Mouse (Mus musculus) heart, adult 2 months (tissue): ENCODE data around the gene Cox4i2. TPM values are rescaled to one million over a fixed set of nuclear protein-coding genes. Genes with fewer than 3 reads are reported as not detected.
A peak's percentile ranks its signal among the peaks of the same experiment; 100 is the strongest.

Experiments used
- DNase-seq, 2 experiments: peaks; one replicate each; pipeline ENCODE4 v3.0.0; 2021
- H3K27ac ChIP-seq: fragments of 200-600 bp; 2 replicates; pipeline ENCODE4 v1.8.1; 2022
- H3K27me3 ChIP-seq: fragments of 200-500 bp; 2 replicates; pipeline ENCODE4 v1.6.1; 2012; ENCODE audit warnings: mild to moderate bottlenecking, low read length, inconsistent platforms, mixed read lengths; ENCODE audit not compliant: control insufficient read depth, insufficient read depth
- H3K36me3 ChIP-seq: fragments of 200-500 bp; 2 replicates; pipeline ENCODE4 v1.6.1; 2012; ENCODE audit warnings: low read length, inconsistent platforms; ENCODE audit not compliant: control insufficient read depth, insufficient read depth
- H3K4me1 ChIP-seq: fragments of 200-500 bp; 2 replicates; pipeline ENCODE4 v1.6.1; 2011; ENCODE audit warnings: low read length; ENCODE audit not compliant: control insufficient read depth, insufficient read depth
- H3K4me3 ChIP-seq: fragments of 200-600 bp; 2 replicates; pipeline ENCODE4 v1.8.1; 2022
- H3K79me2 ChIP-seq: fragments of 200-500 bp; replicated peaks from 2 replicates; pipeline ENCODE4 v1.6.1; 2012; ENCODE audit warnings: mild to moderate bottlenecking, inconsistent platforms, low read length, moderate library complexity, mixed read lengths; ENCODE audit not compliant: control insufficient read depth, insufficient read depth
- H3K9ac ChIP-seq: fragments of 200-500 bp; 2 replicates; pipeline ENCODE4 v1.6.1; 2012; ENCODE audit warnings: low read depth, mild to moderate bottlenecking, control low read depth, inconsistent platforms, low read length, mixed read lengths
- CTCF ChIP-seq: fragments of 200-600 bp; IDR thresholded peaks from 2 replicates; pipeline ENCODE4 v1.8.1; 2022; ENCODE audit warnings: antibody characterized with exemption, mild to moderate bottlenecking, moderate library complexity
- EP300 ChIP-seq: fragments of 200-500 bp; IDR thresholded peaks from 2 replicates; pipeline ENCODE4 v1.6.1; 2011; ENCODE audit warnings: low read depth, low read length, control low read depth; ENCODE audit not compliant: insufficient read depth
- POLR2A ChIP-seq: fragments of 200-500 bp; IDR thresholded peaks from 2 replicates; pipeline ENCODE4 v1.6.1; 2011; ENCODE audit warnings: mild to moderate bottlenecking, low read depth, low read length, control low read depth; ENCODE audit not compliant: insufficient read depth
- WGBS: fragments of 180-500 bp; shearing (Covaris S2); methylation state at CpG from one replicate; pipeline ENCODE4 v1.1.7; 2018; 5-methylcytosine and 5-hydroxymethylcytosine counted together
- intact Hi-C: fragments of 180-260 bp; cut with DNase I; formaldehyde crosslinking; loops from one replicate; pipeline ENCODE4 v1.15.1; 2025
- polyA plus RNA-seq: library from polyadenylated mRNA; depleted of rRNA; stranded (reverse); fragments of >200 nt; gene quantifications from 2 replicates; pipeline ENCODE4 v1.2.3, GENCODE M21; 2012
- total RNA-seq, 2 experiments: library from RNA; stranded (reverse); gene quantifications; 2 replicates each; pipeline ENCODE4 v1.2.3; 2021

The Cox4i2 gene
- total and polyA plus RNA-seq, 3 experiments = 12.0 to 18.0 (median 12.1) TPM

DNA sequence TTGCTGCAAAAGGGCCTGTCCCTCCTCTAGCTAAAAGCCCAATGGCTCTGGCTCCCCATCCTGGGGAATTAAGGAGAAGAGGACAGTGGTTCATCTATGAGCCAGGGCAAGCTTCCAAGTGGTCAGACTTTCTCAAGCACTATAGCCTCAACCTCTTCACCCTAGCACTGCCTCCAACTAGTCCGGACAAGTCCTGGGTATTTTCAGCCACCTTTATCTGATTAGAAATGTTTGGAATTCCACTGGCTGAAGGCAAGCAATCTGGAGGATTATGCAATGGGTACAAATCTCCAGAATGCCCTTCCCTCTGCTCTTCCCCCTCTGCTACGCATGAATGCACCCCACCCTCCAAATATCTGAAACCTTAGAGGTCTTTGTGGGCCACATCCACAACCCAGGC is 38.5 kb downstream of the Cox4i2 start:
- WGBS = 11% methylated on average over 2 of the region's 2 CpGs
- Histone ChIP-seq H3K27me3 (no peaks in the 10 kb centered on the region), H3K27ac (peak overlapping the region; percentile 99), H3K9ac (no peak overlapping the region), H3K4me3 (no peak overlapping the region), H3K4me1 (peaks cover 64% of the 10 kb centered on the region), H3K36me3 (peaks cover 45% of the 10 kb centered on the region), H3K79me2 (peaks cover 8% of the 10 kb centered on the region)
- intact Hi-C loops = loop anchor here (2.0 kb wide), 1 partner anchor 14 kb away; no protein-coding TSS in a partner anchor
- TF ChIP-seq EP300 (peak; percentile 74; the same call in 1 of the 2 replicates), POLR2A (peak; percentile 28; the same call in 1 of the 2 replicates), CTCF (no peak)
- DNase-seq = peak in 1 of 2 experiments; percentile 58

DNA sequence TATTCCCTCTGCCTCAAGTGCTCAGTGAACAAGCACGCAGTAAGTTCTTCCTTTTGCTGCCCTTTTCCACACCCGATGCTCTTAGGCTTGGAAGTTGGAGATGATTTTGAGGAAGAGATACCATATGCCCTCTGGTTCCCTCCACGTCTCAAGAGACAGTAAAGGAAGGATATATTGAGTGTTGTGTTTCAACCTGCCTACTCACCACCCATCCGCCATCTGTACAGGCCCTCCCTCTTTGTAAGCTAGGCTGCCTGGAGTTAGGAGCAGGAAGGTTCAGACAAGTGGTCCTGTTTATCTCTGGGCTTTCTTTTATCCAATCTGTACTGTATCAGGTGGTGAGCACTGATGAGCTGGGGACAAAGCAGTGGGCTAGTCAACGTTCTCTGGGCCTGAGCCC is 39.4 kb downstream of the Cox4i2 start:
- H3K36me3 ChIP-seq = peaks cover 40% of the 10 kb centered on the region
- H3K4me1 ChIP-seq = peaks cover 61% of the 10 kb centered on the region
- no peak for TF ChIP-seq POLR2A
- TF ChIP-seq EP300 = no peak
- TF ChIP-seq CTCF = no peak
- 60% methylated on average over 5 of the region's 5 CpGs for WGBS
- peaks cover 10% of the 10 kb centered on the region for H3K79me2 ChIP-seq
- intact Hi-C loops = loop anchor here (2.0 kb wide), 1 partner anchor 13 kb away; no protein-coding TSS in a partner anchor
- no peak for DNase-seq
- no peak overlapping the region for H3K4me3 ChIP-seq
- no peaks in the 10 kb centered on the region for H3K27me3 ChIP-seq
- no peak overlapping the region for H3K9ac ChIP-seq
- peak overlapping the region; percentile 99 for H3K27ac ChIP-seq

DNA sequence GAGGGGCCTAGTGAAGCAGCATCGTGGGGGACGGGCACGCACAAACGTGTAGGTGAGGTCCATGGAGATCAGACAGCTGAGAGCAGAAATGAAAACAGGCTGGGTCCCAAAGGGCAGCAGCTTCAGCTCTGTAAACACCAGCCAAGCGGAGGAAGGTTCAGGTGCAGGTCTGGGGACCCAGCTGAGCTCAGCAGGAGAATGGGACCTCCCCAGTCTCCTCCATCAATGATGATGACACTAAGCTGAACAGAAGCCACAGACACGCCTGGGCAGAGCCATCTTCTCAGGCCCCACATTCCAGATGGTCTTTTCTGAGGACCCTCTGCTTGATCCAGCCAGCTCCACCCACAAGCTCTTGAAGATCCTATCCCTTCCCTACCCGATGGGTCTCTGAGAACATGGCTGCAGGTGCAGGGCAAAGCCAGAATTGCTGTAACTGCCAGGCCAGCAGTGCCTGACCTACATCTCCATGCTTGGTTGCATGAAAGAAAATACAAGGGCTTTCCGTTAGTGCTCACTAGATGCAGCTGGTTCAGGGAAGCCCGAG is 40.4 kb downstream of the Cox4i2 start:
- intact Hi-C loops = no loop called here
- no peak overlapping the region for H3K9ac ChIP-seq
- 71% methylated on average over 9 of the region's 9 CpGs for WGBS
- TF ChIP-seq POLR2A (no peak), CTCF (no peak), EP300 (no peak)
- peak overlapping the region; percentile 13 for H3K27ac ChIP-seq
- H3K27me3 ChIP-seq = no peaks in the 10 kb centered on the region
- peaks cover 52% of the 10 kb centered on the region for H3K4me1 ChIP-seq
- H3K4me3 ChIP-seq = no peak overlapping the region
- peaks cover 37% of the 10 kb centered on the region for H3K36me3 ChIP-seq
- peaks cover 11% of the 10 kb centered on the region for H3K79me2 ChIP-seq
- no peak for DNase-seq

DNA sequence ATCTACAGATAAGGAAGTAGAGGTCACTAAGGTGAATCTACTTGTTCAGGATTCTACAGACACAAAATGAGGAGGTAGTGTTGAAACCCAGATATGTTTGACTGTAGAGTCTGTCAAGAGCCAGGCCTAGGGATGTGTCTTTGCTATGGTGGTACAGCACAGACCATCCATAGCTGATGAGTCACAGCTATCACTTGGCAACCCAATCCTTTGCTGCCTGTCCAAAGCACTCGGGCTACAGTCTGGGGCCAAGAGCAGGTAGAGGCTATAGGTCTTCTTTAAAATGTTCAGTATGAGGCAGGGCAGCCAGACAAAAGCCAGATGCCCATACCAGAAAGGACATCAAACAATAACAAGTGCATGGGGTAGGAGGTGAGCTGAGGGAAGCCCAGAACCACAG is 43.6 kb downstream of the Cox4i2 start:
- intact Hi-C loops = no loop called here
- peaks cover 27% of the 10 kb centered on the region for H3K4me1 ChIP-seq
- H3K79me2 ChIP-seq = peaks cover 10% of the 10 kb centered on the region
- H3K4me3 ChIP-seq = no peak overlapping the region
- no peak for TF ChIP-seq EP300
- H3K27me3 ChIP-seq = no peaks in the 10 kb centered on the region
- no peak overlapping the region for H3K9ac ChIP-seq
- H3K36me3 ChIP-seq = peaks cover 16% of the 10 kb centered on the region
- no peak overlapping the region; the same call in 1 of the 2 replicates for H3K27ac ChIP-seq
- WGBS = 57% methylated on average over 1 of the region's 1 CpGs
- no peak for DNase-seq

DNA sequence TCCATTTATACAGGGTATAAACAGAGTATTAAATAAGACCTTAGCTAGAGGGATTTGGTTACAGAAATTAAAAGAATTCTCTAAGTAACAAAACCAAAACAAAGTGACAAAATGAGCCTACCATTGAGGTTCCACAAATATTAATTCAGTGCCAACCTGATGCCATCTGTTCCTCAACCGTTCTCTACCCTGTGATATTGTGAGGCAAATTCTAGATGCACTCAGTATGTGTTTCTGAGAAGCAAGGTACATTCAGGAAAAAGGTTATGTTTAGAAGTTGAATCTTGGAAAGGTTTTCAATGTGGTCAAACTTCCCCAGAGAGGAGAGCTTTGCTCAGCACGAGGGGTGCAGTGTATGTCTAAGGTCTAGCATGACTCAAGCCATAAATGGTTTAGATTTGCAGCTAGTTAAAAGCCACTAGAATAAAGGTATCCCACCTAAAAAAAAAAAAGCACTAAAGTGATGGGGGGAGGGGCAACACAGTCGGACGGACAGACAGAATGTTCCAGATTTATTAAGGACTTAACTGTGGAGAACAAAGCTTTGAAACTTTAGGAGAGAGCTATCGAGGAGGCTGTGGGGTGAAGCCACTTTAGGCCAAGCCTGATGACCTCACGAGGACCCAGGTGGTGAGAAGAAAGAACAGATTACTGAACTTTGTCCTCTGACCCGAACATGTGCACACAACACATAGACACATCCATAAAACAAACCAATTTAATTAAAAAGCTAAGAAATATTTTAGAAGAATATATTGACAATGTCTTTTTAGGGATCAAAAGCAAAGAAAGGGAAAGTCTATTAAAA is 46.2 kb downstream of the Cox4i2 start:
- Histone ChIP-seq H3K27ac (no peak overlapping the region), H3K4me3 (no peak overlapping the region), H3K4me1 (peaks cover 23% of the 10 kb centered on the region), H3K79me2 (peaks cover 10% of the 10 kb centered on the region), H3K36me3 (peaks cover 22% of the 10 kb centered on the region), H3K27me3 (no peaks in the 10 kb centered on the region), H3K9ac (no peak overlapping the region)
- 77% methylated on average over 7 of the region's 7 CpGs for WGBS
- DNase-seq = no peak
- intact Hi-C loops = no loop called here
- TF ChIP-seq EP300 = no peak
- TF ChIP-seq CTCF = no peak
- TF ChIP-seq POLR2A = no peak

DNA sequence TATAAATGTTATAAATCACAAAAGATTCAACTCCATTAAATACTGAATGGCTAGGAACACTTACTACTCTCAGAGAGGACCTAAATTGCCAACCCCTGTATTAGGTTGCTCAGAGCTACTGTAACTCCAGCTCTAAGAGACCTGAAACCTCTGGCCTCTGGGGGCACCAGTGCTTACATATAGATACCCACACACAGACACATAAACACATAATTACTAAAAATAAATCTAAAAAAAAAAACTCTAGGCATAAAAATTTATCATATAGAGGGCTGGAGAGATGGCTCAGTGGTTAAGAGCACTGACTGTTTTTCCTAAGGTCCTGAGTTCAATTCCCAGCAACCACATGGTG is 46.8 kb downstream of the Cox4i2 start:
- no peak overlapping the region for H3K27ac ChIP-seq
- no peak for TF ChIP-seq POLR2A
- TF ChIP-seq CTCF = peak; percentile 22; the same call in 1 of the 2 replicates
- H3K36me3 ChIP-seq = peaks cover 26% of the 10 kb centered on the region
- no peak for DNase-seq
- H3K9ac ChIP-seq = no peak overlapping the region
- intact Hi-C loops = no loop called here
- H3K27me3 ChIP-seq = no peaks in the 10 kb centered on the region
- no peak overlapping the region for H3K4me3 ChIP-seq
- peaks cover 10% of the 10 kb centered on the region for H3K79me2 ChIP-seq
- H3K4me1 ChIP-seq = peaks cover 24% of the 10 kb centered on the region
